ENCODE assay signal across 27 mouse cellular contexts in genomic region chr13:24517757-24518156, GRCm38 (mm10).
"Had no signal": no experiment of that assay in that cellular context is flagged by ENCODE, and none has a peak within 500 bp of the region (broad histone marks: within the 10 kb centered on the region; RNA-seq: fewer than 3 reads in every experiment).

No protein-coding gene starts in this region.

- H3K36me3 ChIP-seq: heart, embryonic 13.5 days; heart, embryonic 15.5 days; hindbrain, embryonic 10.5 days; hindbrain, embryonic 12.5 days; intestine, embryonic 15.5 days; limb, embryonic 10.5 days; limb, embryonic 12.5 days had no signal

- H3K9ac ChIP-seq: heart, embryonic 15.5 days; hindbrain, embryonic 12.5 days; hindbrain, embryonic 14.5 days; intestine, embryonic 15.5 days; limb, embryonic 12.5 days had no signal

- H3K4me3 ChIP-seq: gastrocnemius, adult 2 months; heart, embryonic 13.5 days; heart, embryonic 15.5 days; hindbrain, embryonic 10.5 days; hindbrain, embryonic 12.5 days; intestine, embryonic 15.5 days; layer of hippocampus, adult 2 months; left cerebral cortex, adult 2 months; limb, embryonic 10.5 days; limb, embryonic 12.5 days had no signal

- ATAC-seq: hindbrain, embryonic 16.5 days; inflammation-experienced regulatory T-cells, adult 6 months; intestine, embryonic 15.5 days; intestine, postnatal 0 days had no signal

- H3K4me2 ChIP-seq: heart, embryonic 11.5 days; heart, embryonic 13.5 days; heart, embryonic 15.5 days; hindbrain, embryonic 12.5 days; hindbrain, embryonic 14.5 days; intestine, embryonic 15.5 days; limb, embryonic 12.5 days; liver, embryonic 11.5 days had no signal

- H3K27me3 ChIP-seq: heart, embryonic 13.5 days; heart, embryonic 15.5 days; hindbrain, embryonic 12.5 days; intestine, embryonic 15.5 days had no signal

- H3K9me3 ChIP-seq: heart, embryonic 13.5 days; heart, embryonic 15.5 days; hindbrain, embryonic 10.5 days; hindbrain, embryonic 12.5 days; intestine, embryonic 15.5 days; limb, embryonic 10.5 days; limb, embryonic 12.5 days had no signal

- H3K27ac ChIP-seq: gastrocnemius, adult 2 months; heart, embryonic 13.5 days; heart, embryonic 15.5 days; hindbrain, embryonic 10.5 days; hindbrain, embryonic 12.5 days; hindbrain, embryonic 14.5 days; intestine, embryonic 15.5 days; layer of hippocampus, adult 2 months; left cerebral cortex, adult 2 months; limb, embryonic 10.5 days; limb, embryonic 12.5 days had no signal

- DNase-seq: gastrocnemius, adult 2 months; gastrocnemius, postnatal 10 days; gastrocnemius, postnatal 25 days; heart, adult 18-20 months; heart, postnatal 14 days; heart, postnatal 4 days; kidney, adult 18-20 months; kidney, adult 8-10 months; kidney, postnatal 10 days; kidney, postnatal 25 days; kidney, postnatal 4 days; liver had no signal
